Comparison of ENCODE assay signal across 17 mouse cellular contexts in the genomic region with DNA sequence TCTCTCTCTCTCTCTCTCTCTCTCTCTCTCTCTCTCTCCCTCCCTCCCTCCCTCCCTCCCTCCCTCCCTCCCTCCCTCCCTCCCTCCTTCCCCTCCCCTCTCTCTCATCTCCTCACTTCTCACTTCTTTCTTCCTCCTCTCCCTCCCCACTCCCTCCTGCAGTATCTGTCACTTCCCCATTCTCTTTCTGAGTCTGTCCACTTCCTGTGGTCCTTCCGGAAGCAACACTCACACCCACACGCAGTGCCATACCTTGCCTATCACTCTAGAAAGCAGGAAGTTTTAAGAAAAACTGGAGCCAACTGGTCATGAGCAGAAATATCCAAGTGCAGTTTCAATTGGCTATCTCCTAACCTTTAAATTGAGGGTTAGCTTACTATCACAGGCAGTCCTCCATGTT. TPM values are rescaled to one million over a fixed set of nuclear protein-coding genes. Genes with fewer than 3 reads are reported as not detected.
A peak's percentile ranks its signal among the peaks of the same experiment; 100 is the strongest.
DNase-seq lines count a peak whose midpoint lies in the region; ATAC-seq and TF ChIP-seq lines count a peak whose summit lies in the region.
"Had no signal": no experiment of that assay in that cellular context is flagged by ENCODE, and none has a peak within 500 bp of the region (broad histone marks: within the 10 kb centered on the region; RNA-seq: fewer than 3 reads in every experiment).

No protein-coding gene starts in this region.

- ATAC-seq in lung, embryonic 14.5 days (ENCODE audit: insufficient read depth): no peak
- ATAC-seq in liver, postnatal 0 days: peak; percentile 43
- ATAC-seq in stomach, embryonic 15.5 days (ENCODE audit: insufficient read depth, low FRiP score, low read depth): no peak
- ATAC-seq in kidney, embryonic 16.5 days (ENCODE audit: low FRiP score, low TSS enrichment): no peak
- ATAC-seq: forebrain, embryonic 13.5 days; midbrain, embryonic 15.5 days had no signal

- TF ChIP-seq CTCF in lung, embryonic 14.5 days (IDR thresholded peaks at IDR 0.05; ENCODE audit: low read depth): no peak
- no peak for TF ChIP-seq CTCF in liver, postnatal 0 days (IDR thresholded peaks at IDR 0.05; ENCODE audit: low read depth)

- H3K4me1 ChIP-seq in lung, embryonic 14.5 days (ENCODE audit: insufficient read depth): peaks cover 4% of the 10 kb centered on the region; the same call in 1 of the 2 replicates
- H3K4me1 ChIP-seq in liver, postnatal 0 days (ENCODE audit: insufficient read depth): peaks cover 20% of the 10 kb centered on the region
- peaks cover 7% of the 10 kb centered on the region; the same call in 1 of the 2 replicates for H3K4me1 ChIP-seq in stomach, embryonic 15.5 days
- H3K4me1 ChIP-seq in kidney, embryonic 16.5 days (ENCODE audit: insufficient read depth, low read length): peaks cover 10% of the 10 kb centered on the region; the same call in 1 of the 2 replicates
- H3K4me1 ChIP-seq: midbrain, embryonic 15.5 days; neural tube, embryonic 13.5 days had no signal

- H3K9me3 ChIP-seq in lung, embryonic 14.5 days (ENCODE audit: low read depth, low read length): no peaks in the 10 kb centered on the region
- H3K9me3 ChIP-seq in liver, postnatal 0 days (ENCODE audit: low read length): no peaks in the 10 kb centered on the region
- no peaks in the 10 kb centered on the region for H3K9me3 ChIP-seq in stomach, embryonic 15.5 days
- H3K9me3 ChIP-seq in kidney, embryonic 16.5 days (ENCODE audit: low read length): no peaks in the 10 kb centered on the region
- H3K9me3 ChIP-seq: embryonic facial prominence, embryonic 12.5 days; forebrain, embryonic 13.5 days; limb, embryonic 15.5 days; midbrain, embryonic 15.5 days; neural tube, embryonic 13.5 days had no signal

- H3K4me3 ChIP-seq in lung, embryonic 14.5 days (ENCODE audit: low read depth, low read length): no peak overlapping the region
- no peak overlapping the region for H3K4me3 ChIP-seq in liver, postnatal 0 days (ENCODE audit: low read depth, low read length)
- no peak overlapping the region for H3K4me3 ChIP-seq in stomach, embryonic 15.5 days (replicated peaks)
- H3K4me3 ChIP-seq in kidney, embryonic 16.5 days (ENCODE audit: low read length): no peak overlapping the region
- H3K4me3 ChIP-seq: embryonic facial prominence, embryonic 12.5 days; forebrain, embryonic 13.5 days; layer of hippocampus, adult 2 months; limb, embryonic 15.5 days; midbrain, embryonic 15.5 days; neural tube, embryonic 13.5 days had no signal

- H3K36me3 ChIP-seq in lung, embryonic 14.5 days (ENCODE audit: insufficient read depth): no peaks in the 10 kb centered on the region
- H3K36me3 ChIP-seq in liver, postnatal 0 days (replicated peaks; ENCODE audit: insufficient read depth, low read length): no peaks in the 10 kb centered on the region
- H3K36me3 ChIP-seq in stomach, embryonic 15.5 days: no peaks in the 10 kb centered on the region
- no peaks in the 10 kb centered on the region for H3K36me3 ChIP-seq in kidney, embryonic 16.5 days (ENCODE audit: insufficient read depth, low read length)
- H3K36me3 ChIP-seq: embryonic facial prominence, embryonic 12.5 days; limb, embryonic 15.5 days; midbrain, embryonic 15.5 days; neural tube, embryonic 13.5 days had no signal

- peak overlapping the region; percentile 24; the same call in 1 of the 2 replicates for H3K27ac ChIP-seq in lung, embryonic 14.5 days (ENCODE audit: low read depth)
- no peak overlapping the region for H3K27ac ChIP-seq in liver, postnatal 0 days (ENCODE audit: low read depth)
- peak overlapping the region; percentile 77 for H3K27ac ChIP-seq in stomach, embryonic 15.5 days
- no peak overlapping the region for H3K27ac ChIP-seq in kidney, embryonic 16.5 days (ENCODE audit: low read length)
- H3K27ac ChIP-seq: embryonic facial prominence, embryonic 12.5 days; forebrain, embryonic 13.5 days; layer of hippocampus, adult 2 months; limb, embryonic 15.5 days; midbrain, embryonic 15.5 days; neural tube, embryonic 13.5 days had no signal

- no peak for TF ChIP-seq EP300 in liver, postnatal 0 days (IDR thresholded peaks at IDR 0.05; ENCODE audit: low read depth)

- 17% methylated on average over 2 of the region's 2 CpGs for whole genome bisulfite sequencing in lung, embryonic 14.5 days
- WGBS in liver, postnatal 0 days (ENCODE audit: insufficient replicate concordance): 11% methylated on average over 2 of the region's 2 CpGs
- 30% methylated on average over 2 of the region's 2 CpGs for WGBS in stomach, embryonic 15.5 days
- WGBS in kidney, embryonic 16.5 days: 28% methylated on average over 2 of the region's 2 CpGs

- no peaks in the 10 kb centered on the region for H3K27me3 ChIP-seq in lung, embryonic 14.5 days (ENCODE audit: insufficient read depth, low read length)
- H3K27me3 ChIP-seq in liver, postnatal 0 days (ENCODE audit: insufficient read depth, low read length): no peaks in the 10 kb centered on the region
- no peaks in the 10 kb centered on the region for H3K27me3 ChIP-seq in stomach, embryonic 15.5 days (replicated peaks)
- no peaks in the 10 kb centered on the region for H3K27me3 ChIP-seq in kidney, embryonic 16.5 days (ENCODE audit: insufficient read depth, low read length)
- H3K27me3 ChIP-seq: embryonic facial prominence, embryonic 12.5 days; forebrain, embryonic 13.5 days; limb, embryonic 15.5 days; midbrain, embryonic 15.5 days; neural tube, embryonic 13.5 days had no signal

- no peak overlapping the region for H3K9ac ChIP-seq in lung, embryonic 14.5 days
- no peak overlapping the region for H3K9ac ChIP-seq in liver, postnatal 0 days (replicated peaks)
- no peak overlapping the region for H3K9ac ChIP-seq in stomach, embryonic 15.5 days
- no peak overlapping the region for H3K9ac ChIP-seq in kidney, embryonic 16.5 days (replicated peaks; ENCODE audit: low read length)
- H3K9ac ChIP-seq: embryonic facial prominence, embryonic 12.5 days; forebrain, embryonic 13.5 days; limb, embryonic 15.5 days; midbrain, embryonic 15.5 days; neural tube, embryonic 13.5 days had no signal

- DNase-seq in lung, embryonic 14.5 days: no peak
- no peak for DNase-seq in lung, postnatal 14 days
- peak; percentile 26 for DNase-seq in R1 (ENCODE audit: low read depth, low spot score)
- no peak for DNase-seq in liver, postnatal 0 days
- no peak for DNase-seq in ovary, postnatal 10 days (ENCODE audit: low spot score)
- DNase-seq in layer of hippocampus, postnatal 14 days (ENCODE audit: low spot score in 2 of 2): no peak
- DNase-seq: cerebellum, postnatal 10 days; gastrocnemius, postnatal 14 days had no signal

- H3K4me2 ChIP-seq in lung, embryonic 14.5 days: no peak overlapping the region
- H3K4me2 ChIP-seq in liver, postnatal 0 days (ENCODE audit: low read depth, low read length): no peak overlapping the region
- H3K4me2 ChIP-seq in stomach, embryonic 15.5 days: no peak overlapping the region
- H3K4me2 ChIP-seq in kidney, embryonic 16.5 days (replicated peaks; ENCODE audit: low read depth, low read length): no peak overlapping the region
- H3K4me2 ChIP-seq: embryonic facial prominence, embryonic 12.5 days; forebrain, embryonic 13.5 days; limb, embryonic 15.5 days; midbrain, embryonic 15.5 days; neural tube, embryonic 13.5 days had no signal

RNA-seq across cellular contexts. Expression of a gene that starts 16.0 kb away (rescaled TPM):
- polyA plus RNA-seq in lung, embryonic 14.5 days (2014; fragmentation: Nextera tagmentation; extraction: Ambion mirVana): 76.1 and 77.8 TPM in 2 replicates
- 33.7 and 35.7 TPM in 2 replicates for polyA plus RNA-seq in liver, postnatal 0 days (2015; fragmentation: Nextera tagmentation; extraction: Ambion mirVana)
- polyA plus RNA-seq in stomach, embryonic 15.5 days (2015; fragmentation: Nextera tagmentation; extraction: Ambion mirVana): 87.8 and 91.1 TPM in 2 replicates
- 127 and 146 TPM in 2 replicates for polyA plus RNA-seq in kidney, embryonic 16.5 days (2015; fragmentation: Nextera tagmentation; extraction: Ambion mirVana)
- total RNA-seq in layer of hippocampus, postnatal 14 days (2021): 100 to 1,000 TPM; 122 to 129 TPM

RNA-seq across cellular contexts. Expression of a gene that starts 23.8 kb away (rescaled TPM):
- polyA plus RNA-seq in lung, embryonic 14.5 days (2014; fragmentation: Nextera tagmentation; extraction: Ambion mirVana): not detected in 2 replicates
- polyA plus RNA-seq in liver, postnatal 0 days (2015; fragmentation: Nextera tagmentation; extraction: Ambion mirVana): not detected in 2 replicates
- polyA plus RNA-seq in stomach, embryonic 15.5 days (2015; fragmentation: Nextera tagmentation; extraction: Ambion mirVana): 0.13 TPM in 1 of 2 replicates, not detected in the other
- polyA plus RNA-seq in kidney, embryonic 16.5 days (2015; fragmentation: Nextera tagmentation; extraction: Ambion mirVana): not detected in 2 replicates
- total RNA-seq in layer of hippocampus, postnatal 14 days (2021): not detected
- total RNA-seq: gastrocnemius, postnatal 14 days; layer of hippocampus, adult 2 months had no signal
- polyA plus RNA-seq: embryonic facial prominence, embryonic 12.5 days; forebrain, embryonic 13.5 days; heart, embryonic 16.5 days; limb, embryonic 15.5 days; midbrain, embryonic 15.5 days; neural tube, embryonic 13.5 days had no signal

RNA-seq across cellular contexts. Expression of a gene that starts 31.4 kb away (rescaled TPM):
- not detected in 2 replicates for polyA plus RNA-seq in lung, embryonic 14.5 days (2014; fragmentation: Nextera tagmentation; extraction: Ambion mirVana)
- not detected in 2 replicates for polyA plus RNA-seq in liver, postnatal 0 days (2015; fragmentation: Nextera tagmentation; extraction: Ambion mirVana)
- not detected in 2 replicates for polyA plus RNA-seq in stomach, embryonic 15.5 days (2015; fragmentation: Nextera tagmentation; extraction: Ambion mirVana)
- not detected in 2 replicates for polyA plus RNA-seq in kidney, embryonic 16.5 days (2015; fragmentation: Nextera tagmentation; extraction: Ambion mirVana)
- not detected for total RNA-seq in layer of hippocampus, postnatal 14 days (2021)
- total RNA-seq: gastrocnemius, postnatal 14 days; layer of hippocampus, adult 2 months had no signal
- polyA plus RNA-seq: embryonic facial prominence, embryonic 12.5 days; forebrain, embryonic 13.5 days; heart, embryonic 16.5 days; limb, embryonic 15.5 days; midbrain, embryonic 15.5 days; neural tube, embryonic 13.5 days had no signal

RNA-seq across cellular contexts. Expression of a gene that starts 41.0 kb away (rescaled TPM):
- polyA plus RNA-seq in lung, embryonic 14.5 days (2014; fragmentation: Nextera tagmentation; extraction: Ambion mirVana): not detected in 2 replicates
- polyA plus RNA-seq in liver, postnatal 0 days (2015; fragmentation: Nextera tagmentation; extraction: Ambion mirVana): not detected in 2 replicates
- polyA plus RNA-seq in stomach, embryonic 15.5 days (2015; fragmentation: Nextera tagmentation; extraction: Ambion mirVana): not detected in 2 replicates
- not detected in 2 replicates for polyA plus RNA-seq in kidney, embryonic 16.5 days (2015; fragmentation: Nextera tagmentation; extraction: Ambion mirVana)
- total RNA-seq in layer of hippocampus, postnatal 14 days (2021): not detected
- total RNA-seq: gastrocnemius, postnatal 14 days; layer of hippocampus, adult 2 months had no signal
- polyA plus RNA-seq: embryonic facial prominence, embryonic 12.5 days; forebrain, embryonic 13.5 days; heart, embryonic 16.5 days; limb, embryonic 15.5 days; midbrain, embryonic 15.5 days; neural tube, embryonic 13.5 days had no signal

RNA-seq across cellular contexts. Expression of a gene that starts 56.8 kb away (rescaled TPM):
- polyA plus RNA-seq in lung, embryonic 14.5 days (2014; fragmentation: Nextera tagmentation; extraction: Ambion mirVana): not detected in 2 replicates
- polyA plus RNA-seq in liver, postnatal 0 days (2015; fragmentation: Nextera tagmentation; extraction: Ambion mirVana): not detected in 2 replicates
- not detected in 2 replicates for polyA plus RNA-seq in stomach, embryonic 15.5 days (2015; fragmentation: Nextera tagmentation; extraction: Ambion mirVana)
- not detected in 2 replicates for polyA plus RNA-seq in kidney, embryonic 16.5 days (2015; fragmentation: Nextera tagmentation; extraction: Ambion mirVana)
- total RNA-seq in layer of hippocampus, postnatal 14 days (2021): not detected
- total RNA-seq: gastrocnemius, postnatal 14 days; layer of hippocampus, adult 2 months had no signal
- polyA plus RNA-seq: embryonic facial prominence, embryonic 12.5 days; forebrain, embryonic 13.5 days; heart, embryonic 16.5 days; limb, embryonic 15.5 days; midbrain, embryonic 15.5 days; neural tube, embryonic 13.5 days had no signal

Comparison
In these comparisons a context has a peak if more than half of its experiments do, and no peak if none do; other contexts are left out.
1. H3K27ac ChIP-seq: peak in lung, embryonic 14.5 days (single experiment) and stomach, embryonic 15.5 days (single experiment); none in liver, postnatal 0 days (single experiment) and kidney, embryonic 16.5 days (single experiment).